Mouse (Mus musculus) left cerebral cortex, adult 2 months (tissue): ENCODE measurements at regions not wholly inside any gene's neighbourhood (a gene's known extent, or its start where the extent isn't known, plus 50 kb on each side); places are given as distances from the start of the nearest gene placed in this dataset.

ENCODE experiments used
- DNase-seq, 2 experiments: peaks; one replicate each; pipeline ENCODE4 v3.0.0; 2021 to 2022; ENCODE audit warnings: low spot score in 2 of 2, mixed read lengths in 1 of 2; ENCODE audit errors: extremely low spot score in 1 of 2
- H3K27ac ChIP-seq: fragments of 200-600 bp; 2 replicates; pipeline ENCODE4 v1.8.1; 2022
- H3K4me3 ChIP-seq: fragments of 200-600 bp; 2 replicates; pipeline ENCODE4 v1.8.1; 2022
- CTCF ChIP-seq: fragments of 200-600 bp; IDR thresholded peaks from 2 replicates; pipeline ENCODE4 v1.8.1; 2022; ENCODE audit warnings: antibody characterized with exemption, mild to moderate bottlenecking, moderate library complexity
- intact Hi-C: fragments of 180-260 bp; cut with DNase I; formaldehyde crosslinking; loops from one replicate; pipeline ENCODE4 v1.15.1; 2025

GRCm38 (mm10) chr19:60408436-60408835, 59.7 kb downstream of the Prlhr start:
- H3K27ac ChIP-seq = no peak overlapping the region
- DNase-seq = no peak
- intact Hi-C loops = no loop called here
- H3K4me3 ChIP-seq = no peak overlapping the region
- no peak for TF ChIP-seq CTCF

DNA sequence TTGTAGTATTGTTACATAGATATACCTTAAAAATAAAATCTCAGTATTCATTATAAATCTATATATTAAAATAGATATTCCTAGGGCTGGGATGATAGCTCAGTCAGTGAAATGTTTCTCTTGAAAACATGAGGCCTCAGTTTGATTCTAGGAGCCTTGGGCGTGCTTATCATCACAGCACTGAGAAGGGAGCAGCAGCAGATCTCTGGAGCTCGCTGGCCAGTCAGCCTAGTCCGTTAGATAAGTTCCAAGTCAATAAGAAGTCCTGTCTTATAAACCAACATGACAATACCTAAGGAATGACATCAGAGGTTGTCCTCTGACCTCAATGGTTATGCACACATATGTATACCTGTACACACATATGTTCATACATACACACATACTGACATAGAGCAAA, 68.7 kb downstream of the Prlhr start:
- H3K27ac ChIP-seq = no peak overlapping the region
- no peak for TF ChIP-seq CTCF
- H3K4me3 ChIP-seq = no peak overlapping the region
- no peak for DNase-seq
- intact Hi-C loops = no loop called here

GRCm38 (mm10) chr19:60397666-60398065, 70.4 kb downstream of the Prlhr start:
- intact Hi-C loops = no loop called here
- DNase-seq = no peak
- H3K27ac ChIP-seq = no peak overlapping the region
- no peak for TF ChIP-seq CTCF
- H3K4me3 ChIP-seq = no peak overlapping the region

GRCm38 (mm10) chr19:60396604-60397003, 71.5 kb downstream of the Prlhr start:
- TF ChIP-seq CTCF = no peak
- no peak for DNase-seq
- Histone ChIP-seq H3K27ac (no peak overlapping the region), H3K4me3 (no peak overlapping the region)
- intact Hi-C loops = no loop called here

DNA sequence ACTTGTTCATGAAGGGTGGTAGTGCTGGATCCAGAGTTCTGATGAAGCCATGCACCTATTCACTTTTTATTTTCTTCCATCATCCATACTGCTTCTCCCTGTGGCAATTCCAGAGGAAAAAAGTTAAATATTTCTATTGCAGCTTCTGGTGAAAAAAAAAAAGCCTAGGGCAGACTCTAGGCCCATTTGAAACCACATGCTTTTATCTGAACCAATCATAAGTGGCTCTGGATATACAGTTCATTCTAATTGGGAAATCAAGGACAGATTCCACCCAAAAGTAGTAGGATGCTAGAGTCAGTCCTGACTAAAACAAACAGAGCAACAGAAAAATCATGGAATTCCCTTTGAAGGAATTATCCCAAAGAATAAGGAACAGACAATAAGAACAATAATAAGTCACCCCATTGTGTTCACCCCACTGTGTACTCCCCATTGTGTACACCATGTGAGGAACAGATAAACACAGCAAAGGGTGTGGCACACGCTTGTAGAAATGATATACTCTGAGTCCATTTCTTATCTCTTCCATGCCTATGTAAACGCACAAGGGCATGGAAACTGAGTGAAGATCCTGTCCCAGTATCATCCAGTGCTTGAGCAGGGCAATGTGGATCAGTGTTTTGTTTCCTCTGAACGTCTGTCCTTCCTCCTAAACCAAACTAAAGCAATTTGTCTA, 81.4 kb downstream of the Prlhr start:
- no peak for TF ChIP-seq CTCF
- DNase-seq = no peak
- H3K27ac ChIP-seq = no peak overlapping the region
- H3K4me3 ChIP-seq = no peak overlapping the region
- intact Hi-C loops = no loop called here

GRCm38 (mm10) chr19:60384721-60385120, 83.4 kb downstream of the Prlhr start:
- intact Hi-C loops = no loop called here
- Histone ChIP-seq H3K4me3 (no peak overlapping the region), H3K27ac (no peak overlapping the region)
- no peak for TF ChIP-seq CTCF
- DNase-seq = no peak

DNA sequence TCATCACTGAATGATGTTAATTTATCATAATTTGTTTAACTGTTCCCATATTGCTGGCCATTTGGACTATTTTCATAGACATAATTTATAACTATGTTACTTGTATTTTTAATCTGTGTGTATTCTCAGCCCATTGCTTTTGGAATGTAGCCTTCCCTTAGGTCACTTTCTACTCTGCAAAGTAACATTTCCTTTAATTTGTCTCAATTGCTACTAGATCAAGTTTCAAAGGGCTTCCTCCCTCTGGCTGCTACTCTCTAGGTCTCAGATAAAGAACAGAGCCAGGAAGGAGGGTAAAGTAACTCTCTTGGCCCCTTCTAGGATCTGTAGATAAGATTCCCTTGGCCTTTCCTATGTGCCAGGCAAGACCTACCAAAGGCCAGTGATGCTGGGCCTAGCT, 85.4 kb downstream of the Prlhr start:
- no peak for TF ChIP-seq CTCF
- Histone ChIP-seq H3K27ac (no peak overlapping the region), H3K4me3 (no peak overlapping the region)
- no peak for DNase-seq
- intact Hi-C loops = no loop called here

DNA sequence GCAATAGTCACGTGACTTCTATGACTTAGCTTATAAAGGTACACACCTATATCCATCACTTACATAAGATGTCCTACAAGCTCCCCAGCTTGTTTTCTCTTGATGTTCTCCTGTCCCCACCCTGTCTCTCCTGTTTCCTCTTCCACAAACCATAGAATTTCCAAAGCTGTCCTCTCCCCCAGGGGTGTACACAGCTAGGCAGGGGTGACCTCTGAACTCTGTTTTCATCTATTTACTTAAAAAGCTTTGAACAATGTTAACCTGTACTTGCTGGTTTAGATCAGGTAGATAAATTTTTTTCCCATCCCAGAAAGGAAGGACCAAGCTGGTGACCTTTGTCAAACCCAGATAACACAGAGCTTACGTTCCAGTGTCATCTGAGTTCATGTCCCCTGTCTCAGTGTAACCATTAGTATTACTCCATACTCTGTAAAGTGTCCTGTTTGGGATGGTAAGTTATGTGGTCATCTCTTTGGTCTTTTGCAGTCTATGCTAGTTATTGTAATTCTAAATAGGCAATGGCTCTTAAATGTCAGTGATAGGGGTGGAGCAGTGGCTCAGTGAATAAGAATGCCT, 89.0 kb downstream of the Prlhr start:
- no peak for DNase-seq
- no peak for TF ChIP-seq CTCF
- Histone ChIP-seq H3K4me3 (no peak overlapping the region), H3K27ac (no peak overlapping the region)
- intact Hi-C loops = no loop called here

- H3K4me3 ChIP-seq = no peak overlapping the region
- intact Hi-C loops = no loop called here
- TF ChIP-seq CTCF = no peak
- no peak for DNase-seq
- no peak overlapping the region for H3K27ac ChIP-seq
These were observed 104.0 kb downstream of the Prlhr start for GRCm38 (mm10) chr19:60363988-60364599.

- intact Hi-C loops = loop anchor here (10.0 kb wide), 1 partner anchor 930 kb away; no protein-coding TSS in a partner anchor
- no peak overlapping the region for H3K4me3 ChIP-seq
- no peak overlapping the region for H3K27ac ChIP-seq
- no peak; the same call in 1 of the 2 replicates for TF ChIP-seq CTCF
- DNase-seq = no peak
These were observed 118.4 kb upstream of the Fam204a start for GRCm38 (mm10) chr19:60344911-60345310.

- DNase-seq = peak; percentile 51 to 61
- no peak overlapping the region for H3K27ac ChIP-seq
- peak; percentile 85 for TF ChIP-seq CTCF
- intact Hi-C loops = loop anchor here (10.0 kb wide), 1 partner anchor 927 kb away; no protein-coding TSS in a partner anchor
- H3K4me3 ChIP-seq = no peak overlapping the region
These were observed 115.0 kb upstream of the Fam204a start for GRCm38 (mm10) chr19:60341485-60341884.

GRCm38 (mm10) chr19:60340234-60340633, 113.7 kb upstream of the Fam204a start:
- H3K4me3 ChIP-seq = no peak overlapping the region
- intact Hi-C loops = loop anchor here (10.0 kb wide), 1 partner anchor 925 kb away; no protein-coding TSS in a partner anchor
- no peak for DNase-seq
- peak; percentile 27 for TF ChIP-seq CTCF
- no peak overlapping the region for H3K27ac ChIP-seq
